Mouse (Mus musculus): ENCODE results near the gene Vldlr. TPM values are rescaled to one million over a fixed set of nuclear protein-coding genes. Genes with fewer than 3 reads are reported as not detected.

Vldlr gene
- polyA plus RNA-seq, 2 experiments: 11.7 to 12.0 TPM

DNA sequence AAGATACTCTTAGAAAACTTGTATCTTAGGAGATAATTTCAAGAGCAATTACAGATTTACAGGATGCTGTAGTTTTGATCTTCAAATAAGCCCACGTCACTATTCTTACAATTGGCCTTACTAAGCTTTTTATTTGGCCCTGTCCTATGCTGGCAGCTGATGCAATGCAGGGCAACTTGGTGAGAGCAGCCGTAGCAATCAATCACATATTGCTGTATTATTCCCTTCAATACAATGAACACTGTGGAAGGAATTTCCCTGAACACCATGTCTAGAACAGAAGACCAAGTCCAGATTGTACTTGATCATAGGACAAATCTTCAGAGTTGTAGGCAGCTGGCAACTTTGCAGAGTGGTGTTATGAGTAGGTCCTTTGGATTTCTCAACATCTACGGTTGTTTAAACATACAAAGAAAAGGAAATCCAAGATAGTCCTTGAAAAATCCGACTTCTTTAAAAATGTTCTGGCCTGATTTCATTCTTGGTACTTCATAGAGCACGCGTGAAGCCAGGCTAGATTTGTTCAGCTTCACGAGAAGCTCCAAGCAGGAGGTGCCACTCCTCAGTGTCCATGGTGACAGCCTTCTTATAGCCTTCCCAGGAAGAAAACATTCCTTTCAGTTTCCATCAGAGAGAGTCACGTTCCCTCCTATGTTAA is 44.5 kb downstream of the Vldlr start:
- Histone ChIP-seq H3K9ac (ENCODE audit: low read depth, low read length, severe bottlenecking) (no peak overlapping the region), H3K27ac (replicated peaks; ENCODE audit: low read depth, low read length) (no peak overlapping the region), H3K9me3 (ENCODE audit: control insufficient read depth, low read length) (no peaks in the 10 kb centered on the region), H3K36me3 (ENCODE audit: control insufficient read depth, insufficient read depth, low read length) (no peaks in the 10 kb centered on the region), H3K4me2 (replicated peaks; ENCODE audit: low read depth, low read length, severe bottlenecking) (no peak overlapping the region), H3K27me3 (ENCODE audit: control insufficient read depth, insufficient read depth, low read length) (no peaks in the 10 kb centered on the region), H3K4me3 (replicated peaks; ENCODE audit: low read length) (no peak overlapping the region), H3K4me1 (ENCODE audit: control insufficient read depth, insufficient read depth, low read length) (peaks cover 5% of the 10 kb centered on the region; the same call in 1 of the 2 replicates)
- no peak for TF ChIP-seq POLR2A (IDR thresholded peaks at IDR 0.05; ENCODE audit: borderline replicate concordance, extremely low read depth, insufficient read depth, insufficient read length)
- no peak for ATAC-seq (ENCODE audit: low FRiP score, low read depth)
- DNase-seq (ENCODE audit: low spot score): peak; percentile 17
- WGBS: 79% methylated on average over 8 of the region's 8 CpGs

DNA sequence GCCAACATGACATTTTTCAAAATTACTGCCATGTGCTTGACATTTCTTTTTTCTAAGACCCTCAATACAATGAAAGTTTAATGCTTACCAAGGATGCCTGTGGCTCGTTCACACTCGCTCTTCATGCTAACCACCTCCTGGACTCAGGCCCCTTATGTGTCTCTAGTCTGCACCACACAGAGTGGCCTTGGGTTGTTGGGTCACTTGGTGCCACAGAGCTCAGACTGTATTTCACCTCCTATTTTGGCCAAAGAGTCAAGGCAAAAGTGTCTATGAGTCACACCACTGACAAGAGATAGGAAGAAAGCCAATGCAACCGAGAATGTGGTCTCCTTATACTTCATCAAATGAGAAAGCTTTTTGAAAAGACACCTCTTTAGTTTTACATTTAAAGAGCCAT is 45.9 kb downstream of the Vldlr start:
- H3K4me1 ChIP-seq (ENCODE audit: control insufficient read depth, insufficient read depth, low read length): peaks cover 5% of the 10 kb centered on the region; the same call in 1 of the 2 replicates
- no peaks in the 10 kb centered on the region for H3K36me3 ChIP-seq (ENCODE audit: control insufficient read depth, insufficient read depth, low read length)
- ATAC-seq (ENCODE audit: low FRiP score, low read depth): no peak
- 72% methylated on average over 3 of the region's 3 CpGs for WGBS
- DNase-seq (ENCODE audit: low spot score): no peak
- no peak for TF ChIP-seq POLR2A (IDR thresholded peaks at IDR 0.05; ENCODE audit: borderline replicate concordance, extremely low read depth, insufficient read depth, insufficient read length)
- no peak overlapping the region for H3K27ac ChIP-seq (replicated peaks; ENCODE audit: low read depth, low read length)
- H3K9ac ChIP-seq (ENCODE audit: low read depth, low read length, severe bottlenecking): no peak overlapping the region
- H3K9me3 ChIP-seq (ENCODE audit: control insufficient read depth, low read length): no peaks in the 10 kb centered on the region
- no peak overlapping the region for H3K4me2 ChIP-seq (replicated peaks; ENCODE audit: low read depth, low read length, severe bottlenecking)
- H3K4me3 ChIP-seq (replicated peaks; ENCODE audit: low read length): no peak overlapping the region
- no peaks in the 10 kb centered on the region for H3K27me3 ChIP-seq (ENCODE audit: control insufficient read depth, insufficient read depth, low read length)

- H3K4me3 ChIP-seq (replicated peaks; ENCODE audit: low read length): no peak overlapping the region
- no peak overlapping the region for H3K4me2 ChIP-seq (replicated peaks; ENCODE audit: low read depth, low read length, severe bottlenecking)
- H3K27ac ChIP-seq (replicated peaks; ENCODE audit: low read depth, low read length): no peak overlapping the region
- DNase-seq (ENCODE audit: low spot score) (no peak), ATAC-seq (ENCODE audit: low FRiP score, low read depth) (no peak)
- H3K9me3 ChIP-seq (ENCODE audit: control insufficient read depth, low read length): no peaks in the 10 kb centered on the region
- no peaks in the 10 kb centered on the region for H3K36me3 ChIP-seq (ENCODE audit: control insufficient read depth, insufficient read depth, low read length)
- H3K9ac ChIP-seq (ENCODE audit: low read depth, low read length, severe bottlenecking): no peak overlapping the region
- WGBS: 72% methylated on average over 2 of the region's 2 CpGs
- no peak for TF ChIP-seq POLR2A (IDR thresholded peaks at IDR 0.05; ENCODE audit: borderline replicate concordance, extremely low read depth, insufficient read depth, insufficient read length)
- H3K4me1 ChIP-seq (ENCODE audit: control insufficient read depth, insufficient read depth, low read length): no peaks in the 10 kb centered on the region
- H3K27me3 ChIP-seq (ENCODE audit: control insufficient read depth, insufficient read depth, low read length): no peaks in the 10 kb centered on the region
Measured at GRCm38 (mm10) chr19:27273385-27273784, 57.1 kb downstream of the Vldlr start.

DNA sequence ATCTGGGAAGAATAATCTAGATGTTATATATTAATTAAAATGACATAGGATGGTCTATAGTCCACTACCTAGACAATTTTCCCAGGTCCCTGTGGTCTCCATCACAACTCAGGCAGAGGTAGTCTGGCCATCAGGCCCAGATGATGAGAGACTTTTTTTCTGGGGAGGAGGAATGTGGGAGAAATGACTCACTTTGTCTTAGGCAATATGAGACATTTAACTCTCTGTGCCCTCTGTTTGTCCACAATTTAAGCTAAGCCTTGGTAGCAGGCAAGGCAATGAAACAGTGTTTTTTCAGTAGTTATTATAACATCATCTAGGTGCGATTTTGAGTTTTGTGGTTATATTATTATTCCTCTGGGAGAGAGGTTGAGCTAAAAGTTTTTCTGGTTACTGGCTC is 58.1 kb downstream of the Vldlr start:
- 75% methylated on average over 1 of the region's 1 CpGs for WGBS
- no peak overlapping the region for H3K4me3 ChIP-seq (replicated peaks; ENCODE audit: low read length)
- H3K36me3 ChIP-seq (ENCODE audit: control insufficient read depth, insufficient read depth, low read length): no peaks in the 10 kb centered on the region
- TF ChIP-seq POLR2A (IDR thresholded peaks at IDR 0.05; ENCODE audit: borderline replicate concordance, extremely low read depth, insufficient read depth, insufficient read length): no peak
- H3K9me3 ChIP-seq (ENCODE audit: control insufficient read depth, low read length): no peaks in the 10 kb centered on the region
- H3K9ac ChIP-seq (ENCODE audit: low read depth, low read length, severe bottlenecking): no peak overlapping the region
- no peak overlapping the region for H3K4me2 ChIP-seq (replicated peaks; ENCODE audit: low read depth, low read length, severe bottlenecking)
- H3K27me3 ChIP-seq (ENCODE audit: control insufficient read depth, insufficient read depth, low read length): no peaks in the 10 kb centered on the region
- H3K4me1 ChIP-seq (ENCODE audit: control insufficient read depth, insufficient read depth, low read length): no peaks in the 10 kb centered on the region
- H3K27ac ChIP-seq (replicated peaks; ENCODE audit: low read depth, low read length): no peak overlapping the region
- no peak for ATAC-seq (ENCODE audit: low FRiP score, low read depth)
- DNase-seq (ENCODE audit: low spot score): no peak

DNA sequence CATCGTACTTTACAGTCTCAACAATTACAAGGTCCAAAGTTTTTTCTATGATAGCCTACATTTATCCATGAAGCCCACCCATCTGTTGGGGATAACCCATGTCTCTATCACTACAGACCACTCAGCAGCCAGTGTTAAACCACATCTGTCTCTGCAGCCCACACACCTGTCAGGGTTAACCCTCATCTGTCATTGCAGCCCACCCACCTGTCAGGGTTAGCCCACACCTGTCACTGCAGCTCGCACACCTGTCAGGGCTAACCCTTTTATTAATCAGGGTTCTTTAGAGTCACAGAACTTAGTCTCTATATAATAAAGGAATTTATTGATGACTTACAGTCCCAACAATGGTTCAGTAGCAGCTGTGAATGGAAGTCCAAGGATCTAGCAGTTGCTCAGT is 62.9 kb downstream of the Vldlr start:
- WGBS: 86% methylated on average over 2 of the region's 2 CpGs
- Histone ChIP-seq H3K36me3 (ENCODE audit: control insufficient read depth, insufficient read depth, low read length) (no peaks in the 10 kb centered on the region), H3K4me2 (replicated peaks; ENCODE audit: low read depth, low read length, severe bottlenecking) (no peak overlapping the region), H3K4me1 (ENCODE audit: control insufficient read depth, insufficient read depth, low read length) (no peaks in the 10 kb centered on the region), H3K9ac (ENCODE audit: low read depth, low read length, severe bottlenecking) (no peak overlapping the region), H3K27me3 (ENCODE audit: control insufficient read depth, insufficient read depth, low read length) (no peaks in the 10 kb centered on the region), H3K4me3 (replicated peaks; ENCODE audit: low read length) (no peak overlapping the region), H3K9me3 (ENCODE audit: control insufficient read depth, low read length) (no peaks in the 10 kb centered on the region), H3K27ac (replicated peaks; ENCODE audit: low read depth, low read length) (no peak overlapping the region)
- no peak for ATAC-seq (ENCODE audit: low FRiP score, low read depth)
- DNase-seq (ENCODE audit: low spot score): no peak
- no peak for TF ChIP-seq POLR2A (IDR thresholded peaks at IDR 0.05; ENCODE audit: borderline replicate concordance, extremely low read depth, insufficient read depth, insufficient read length)

Other genes with a start within 250 kb of the Vldlr start
- 0.01 and 0.03 TPM in 2 replicates for gene Kcnv2, start 106.1 kb downstream of the Vldlr start, polyA plus RNA-seq (2012; rRNA removed)
- gene Kcnv2, start 106.1 kb downstream of the Vldlr start, polyA plus RNA-seq (2014; fragmentation: Nextera tagmentation; extraction: Ambion mirVana): not detected in 2 replicates
- 21.4 and 30.6 TPM in 2 replicates for gene Pum3, start 213.3 kb downstream of the Vldlr start, polyA plus RNA-seq (2012; rRNA removed)
- 64.2 and 65.8 TPM in 2 replicates for gene Pum3, start 213.3 kb downstream of the Vldlr start, polyA plus RNA-seq (2014; fragmentation: Nextera tagmentation; extraction: Ambion mirVana)